Mouse (Mus musculus) T-helper 1 cell (primary cell): ENCODE data around the gene Zfand6.

Experiments used
- in situ Hi-C: fragments of 300-600 bp; cut with MboI, MseI; formaldehyde crosslinking; loops from one replicate; pipeline ENCODE4 v1.15.1; 2025; ENCODE audit warnings: high pct_unique_total_duplicates

Zfand6 gene

DNA sequence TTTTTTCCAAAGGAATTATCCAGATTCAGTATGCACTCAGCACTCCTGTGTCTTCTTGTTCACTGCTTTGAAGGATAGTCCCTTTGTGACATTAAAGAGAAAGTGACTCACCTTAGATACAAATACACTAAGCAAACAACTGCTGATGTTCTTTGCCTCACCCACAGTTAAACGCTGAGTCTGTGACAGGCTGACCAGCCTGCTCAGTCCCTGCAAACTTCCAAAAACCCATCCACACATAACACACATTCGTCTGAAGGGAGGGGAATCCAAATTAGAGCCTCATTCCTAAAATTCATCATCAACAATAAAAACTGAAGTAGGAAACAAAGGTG, 37.8 kb downstream of the Zfand6 start:
- in situ Hi-C loops: no loop called here

DNA sequence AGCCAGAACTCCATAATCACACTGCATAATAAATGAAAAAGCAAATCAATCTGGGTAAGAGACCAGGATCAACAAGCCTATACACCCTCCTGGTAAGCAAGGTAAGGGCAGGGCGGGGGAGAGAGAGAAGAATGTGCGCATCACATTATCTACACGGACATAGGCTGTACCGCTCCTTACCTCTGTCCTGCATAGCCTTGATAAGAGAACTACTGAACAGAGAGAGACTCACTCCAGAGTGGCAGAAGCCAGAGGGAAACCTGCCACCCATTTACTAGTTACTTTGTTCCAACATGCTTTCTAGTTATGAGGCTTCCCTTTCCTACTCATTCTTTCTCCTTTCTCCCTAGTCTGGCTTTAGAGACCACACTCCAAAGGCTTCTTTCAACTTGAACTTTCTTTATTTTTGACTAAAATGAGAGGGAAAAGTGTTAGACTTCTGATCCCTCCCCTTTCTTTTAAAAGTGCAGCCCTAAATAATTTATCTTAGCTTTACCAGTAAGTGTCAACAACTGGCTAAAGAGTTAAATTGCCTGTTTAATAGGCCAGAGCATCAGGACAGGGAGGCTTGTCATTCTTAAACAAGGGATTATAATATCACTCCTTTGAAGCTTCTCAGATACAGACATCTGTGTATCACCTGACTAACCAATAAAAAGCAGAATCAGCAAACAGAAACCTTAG, 38.3 kb downstream of the Zfand6 start:
- in situ Hi-C loops: no loop called here

DNA sequence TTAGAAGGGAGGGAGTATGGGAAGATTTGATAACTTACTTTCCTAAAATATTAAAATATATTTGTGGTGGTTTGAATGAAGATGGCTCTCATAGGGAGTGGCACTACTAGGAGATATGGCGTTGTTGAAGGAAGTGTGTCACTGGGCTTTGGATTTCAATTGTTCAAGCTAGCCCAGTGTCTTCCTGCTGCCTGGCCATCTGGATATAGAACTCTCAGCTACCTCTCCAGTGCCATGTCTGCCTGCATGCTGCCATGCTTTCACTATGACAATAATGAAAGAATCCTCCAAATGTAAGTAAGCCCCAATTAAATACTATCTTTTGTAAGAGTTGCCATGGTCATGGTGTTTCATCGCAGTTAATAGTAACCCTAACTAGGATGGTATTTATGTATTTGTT, 40.7 kb downstream of the Zfand6 start:
- in situ Hi-C loops: no loop called here

DNA sequence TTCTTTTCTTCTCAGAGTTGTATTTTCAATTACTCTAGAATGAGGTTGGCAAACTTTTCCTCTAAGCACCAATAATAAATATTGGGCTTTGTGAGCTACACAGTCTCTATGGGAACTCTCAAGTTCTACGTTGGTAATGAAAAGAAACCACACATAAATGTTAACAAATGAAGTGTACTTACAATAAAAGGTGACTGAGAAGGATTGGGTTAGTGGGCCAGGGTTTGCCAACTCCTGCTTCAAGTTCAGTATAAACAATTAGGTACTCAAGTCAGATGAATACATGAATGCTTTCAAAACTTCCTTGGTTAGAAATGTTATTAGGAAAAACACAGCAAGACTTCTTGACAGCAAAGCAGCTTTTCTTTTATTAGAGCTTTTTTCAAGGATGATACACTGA, 43.5 kb downstream of the Zfand6 start:
- in situ Hi-C loops: no loop called here

DNA sequence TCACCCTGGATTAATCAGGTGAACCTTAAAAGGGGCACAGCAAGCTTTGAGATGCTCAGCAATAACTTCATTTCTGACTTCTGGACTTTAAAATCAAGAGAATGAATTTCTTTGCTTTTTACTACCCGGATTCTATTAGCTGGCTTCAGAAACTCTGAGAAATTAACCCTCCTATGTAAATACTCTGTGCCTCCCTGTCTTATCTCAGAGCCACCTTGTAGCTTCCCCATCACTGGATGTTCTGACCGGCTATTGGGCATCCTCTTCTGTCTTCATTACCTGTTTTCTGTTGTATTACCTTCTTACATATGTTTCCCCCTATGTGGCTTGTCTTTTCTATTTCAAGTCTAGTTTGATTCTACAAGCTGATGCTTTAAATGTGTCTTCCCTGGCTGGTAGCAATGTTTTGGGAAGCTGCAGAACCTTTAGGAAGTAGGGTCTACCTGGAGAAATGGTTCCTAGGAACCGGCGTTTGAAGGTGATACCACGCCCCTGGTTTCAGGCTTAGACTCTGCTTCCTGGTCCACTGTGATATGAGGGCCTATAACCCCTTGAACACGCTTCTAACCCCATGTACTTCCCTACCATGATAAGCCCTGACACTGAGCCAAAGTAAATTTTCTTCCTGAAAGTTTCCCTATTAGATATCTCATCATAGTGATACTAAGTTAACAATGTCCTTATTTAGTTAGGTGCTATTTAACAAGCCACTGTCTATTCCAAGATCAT, 46.3 kb downstream of the Zfand6 start:
- in situ Hi-C loops: no loop called here

DNA sequence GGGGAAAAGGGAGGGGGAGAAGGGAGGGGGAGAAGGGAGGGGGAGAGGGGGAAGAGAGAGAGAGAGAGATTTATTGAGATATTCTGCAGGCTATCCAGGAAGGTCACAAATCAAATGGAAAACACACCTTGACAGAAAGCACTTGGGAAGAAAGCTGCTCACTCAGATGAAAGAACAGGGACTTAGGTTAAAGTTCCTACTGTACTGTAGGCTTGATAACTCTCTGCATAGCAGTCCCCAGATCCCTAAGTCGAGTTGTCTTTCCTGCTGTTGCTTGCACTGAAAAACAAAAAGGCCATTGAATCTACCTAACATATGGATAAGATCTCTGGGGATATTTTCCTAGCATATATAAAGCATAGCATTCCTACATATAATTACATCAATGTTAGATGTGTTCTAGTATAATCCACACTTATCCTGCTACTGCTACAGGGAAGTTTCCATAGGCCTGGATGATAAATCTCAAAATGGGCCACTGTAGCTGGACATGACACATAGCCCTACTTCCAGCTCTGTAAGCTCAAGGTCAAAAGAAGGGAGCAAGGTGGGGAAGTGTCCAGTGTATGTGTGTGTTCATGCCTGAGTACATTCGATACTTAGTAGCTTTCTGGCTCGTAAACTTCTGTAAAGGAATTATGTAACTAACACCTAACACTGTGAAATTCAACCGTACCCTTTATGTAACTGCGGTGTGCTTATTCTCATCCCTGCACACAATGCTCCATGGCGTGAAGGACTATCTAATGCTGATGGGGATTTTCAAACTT, 47.4 kb downstream of the Zfand6 start:
- in situ Hi-C loops: no loop called here

DNA sequence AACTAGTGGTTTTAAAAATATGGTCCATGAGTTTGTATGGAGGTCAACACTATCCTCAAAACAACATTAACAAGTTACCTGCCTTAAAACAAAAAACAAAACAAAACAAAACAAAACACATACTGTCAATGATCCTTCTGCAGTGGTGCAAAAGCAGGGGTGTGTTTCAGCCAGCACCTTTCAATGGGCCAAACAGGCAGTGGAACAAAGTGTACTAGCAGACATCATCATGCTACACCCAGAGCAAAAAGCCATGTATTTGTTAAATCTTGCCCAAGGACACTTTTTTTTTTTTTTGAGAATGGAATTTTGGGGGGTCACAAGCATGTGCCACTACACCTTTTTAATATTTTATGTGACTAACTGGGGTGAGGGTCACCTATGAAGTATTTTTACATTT, 52.8 kb downstream of the Zfand6 start:
- in situ Hi-C loops: no loop called here

DNA sequence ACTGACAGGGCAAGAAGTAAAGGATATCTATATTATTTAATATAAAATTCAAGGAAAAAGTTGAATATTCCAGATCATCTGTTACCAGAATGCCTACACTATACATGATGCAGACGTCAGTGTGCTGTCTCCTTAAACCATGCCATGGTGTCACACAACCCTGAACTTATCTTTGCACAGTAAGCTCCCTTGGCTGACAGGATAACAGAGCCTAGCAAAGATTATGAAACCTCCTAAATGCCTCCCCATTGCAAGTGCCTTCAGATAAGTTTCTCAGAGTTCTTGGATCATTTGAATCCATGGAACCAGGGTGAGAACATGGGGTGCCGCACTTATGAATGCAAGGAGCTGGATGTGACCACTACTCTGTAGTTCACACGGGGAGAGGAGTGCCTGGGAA, 57.9 kb downstream of the Zfand6 start:
- in situ Hi-C loops: no loop called here

DNA sequence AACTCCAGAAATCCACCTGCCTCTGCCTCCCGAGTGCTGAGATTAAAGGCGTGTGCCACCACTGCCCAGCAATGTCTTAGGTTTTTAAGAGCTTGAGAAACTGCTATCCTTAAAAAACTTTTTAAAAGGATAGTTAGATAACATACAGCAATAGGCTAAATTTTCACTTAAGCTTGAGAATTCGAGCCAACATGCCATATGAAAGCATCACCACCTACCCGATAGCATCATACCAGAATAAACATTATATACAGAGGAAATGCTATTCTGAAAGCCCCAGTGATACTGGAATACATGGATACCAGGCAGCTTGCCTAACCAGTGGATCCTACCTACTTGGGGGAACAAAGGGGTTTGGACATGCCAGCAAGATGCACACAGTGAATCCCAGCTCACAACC, 66.0 kb downstream of the Zfand6 start:
- in situ Hi-C loops: no loop called here

DNA sequence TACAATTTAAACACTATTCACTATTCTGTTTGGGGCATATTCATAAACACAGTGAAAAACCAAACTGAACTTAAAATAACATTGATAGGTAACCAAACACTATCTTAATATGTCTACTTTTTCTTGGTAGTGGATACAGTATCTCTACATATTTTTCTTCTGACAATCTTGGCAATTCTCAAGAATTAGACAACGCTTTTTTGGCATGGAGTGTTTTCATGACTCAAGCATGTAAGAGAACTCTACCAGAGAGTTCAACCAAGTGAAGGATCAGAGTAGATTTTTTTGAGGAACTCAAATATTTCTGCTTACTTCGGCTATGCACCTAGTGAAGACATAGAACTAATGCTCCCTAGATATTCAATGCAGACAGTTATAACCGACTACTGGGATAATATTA, 68.8 kb downstream of the Zfand6 start:
- in situ Hi-C loops: no loop called here

DNA sequence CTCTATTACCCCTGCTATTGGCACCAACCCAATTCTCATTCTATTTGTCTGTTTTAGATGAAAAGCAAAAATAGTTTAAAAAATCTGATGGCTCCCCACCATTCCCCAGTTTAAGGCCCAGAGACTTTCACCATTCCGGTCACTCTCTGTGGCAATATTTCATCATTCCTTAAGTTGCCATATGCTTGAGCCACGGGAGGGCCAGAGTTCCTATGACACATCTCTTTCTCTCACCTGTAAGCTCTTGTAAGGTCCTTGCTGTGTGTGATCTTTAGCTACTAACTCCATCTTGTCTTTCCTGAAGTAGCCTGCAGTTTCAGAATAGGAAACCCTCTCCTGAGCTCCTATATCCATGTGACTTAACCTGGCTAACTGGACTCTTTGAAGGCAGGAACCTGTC, 70.8 kb downstream of the Zfand6 start:
- in situ Hi-C loops: no loop called here

DNA sequence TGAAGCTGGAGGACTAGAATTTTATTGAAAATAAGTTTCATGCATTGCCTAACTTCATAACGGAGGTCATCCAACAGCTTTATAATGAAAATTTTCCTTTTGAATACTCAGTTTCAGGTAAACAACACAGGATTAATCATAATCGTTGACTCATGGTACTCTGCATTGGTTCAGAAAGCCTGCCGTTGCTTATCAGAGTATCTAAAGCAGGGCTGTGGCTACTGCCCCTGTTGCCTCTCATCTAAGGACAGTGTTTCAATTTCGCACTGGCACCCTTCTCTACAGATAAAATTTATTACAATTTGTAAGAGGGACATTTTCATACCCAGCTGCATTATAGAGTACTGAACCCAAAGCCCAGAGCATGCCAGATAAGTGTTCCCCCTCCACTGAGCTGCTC, 77.3 kb downstream of the Zfand6 start:
- in situ Hi-C loops: no loop called here

DNA sequence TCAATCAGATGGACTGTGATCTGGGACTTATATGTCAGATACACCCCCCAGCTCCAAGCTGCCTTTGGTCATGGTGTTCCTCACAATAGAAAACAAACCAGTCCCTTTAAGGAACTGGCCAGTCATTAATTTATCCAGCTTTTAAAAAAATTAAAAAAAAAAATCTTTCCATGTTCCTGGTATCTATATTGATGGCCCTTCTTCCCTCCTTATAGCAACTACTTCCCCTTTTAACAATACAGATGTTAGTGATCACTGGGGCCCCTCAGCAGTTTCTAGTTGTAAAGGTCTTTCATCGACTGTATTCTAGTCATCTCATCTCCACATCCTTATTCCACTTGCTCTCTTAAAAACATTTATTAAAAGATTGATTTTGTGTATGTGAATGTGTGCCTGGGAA, 78.2 kb downstream of the Zfand6 start:
- in situ Hi-C loops: no loop called here

DNA sequence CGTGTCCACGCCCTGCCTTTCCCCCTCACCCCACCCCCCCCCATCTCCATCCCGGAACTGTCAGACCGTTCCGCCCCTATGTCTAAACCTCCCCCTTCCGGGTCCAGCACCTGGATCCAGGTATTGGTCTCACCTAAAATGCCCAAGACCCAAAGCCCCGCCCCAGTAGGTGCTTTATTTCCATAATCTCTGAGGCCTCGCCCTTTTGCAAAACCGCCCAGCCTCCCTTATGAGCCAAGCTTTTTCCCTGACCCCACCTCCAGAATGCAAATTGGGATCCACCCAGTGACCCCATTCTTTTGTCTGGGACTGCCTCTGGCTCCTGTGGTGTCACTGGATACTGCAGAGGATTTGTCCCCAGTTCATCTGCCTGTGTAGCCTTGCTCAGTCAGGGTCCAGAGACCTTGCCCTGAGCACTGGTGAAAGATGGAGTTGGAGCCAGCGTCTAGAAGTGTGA, 83.4 kb downstream of the Zfand6 start, which contains the start of gene Fah:
Fah (minus strand) TSS at position 430 of the 457 bp plus-strand sequence.
- in situ Hi-C loops: no loop called here

DNA sequence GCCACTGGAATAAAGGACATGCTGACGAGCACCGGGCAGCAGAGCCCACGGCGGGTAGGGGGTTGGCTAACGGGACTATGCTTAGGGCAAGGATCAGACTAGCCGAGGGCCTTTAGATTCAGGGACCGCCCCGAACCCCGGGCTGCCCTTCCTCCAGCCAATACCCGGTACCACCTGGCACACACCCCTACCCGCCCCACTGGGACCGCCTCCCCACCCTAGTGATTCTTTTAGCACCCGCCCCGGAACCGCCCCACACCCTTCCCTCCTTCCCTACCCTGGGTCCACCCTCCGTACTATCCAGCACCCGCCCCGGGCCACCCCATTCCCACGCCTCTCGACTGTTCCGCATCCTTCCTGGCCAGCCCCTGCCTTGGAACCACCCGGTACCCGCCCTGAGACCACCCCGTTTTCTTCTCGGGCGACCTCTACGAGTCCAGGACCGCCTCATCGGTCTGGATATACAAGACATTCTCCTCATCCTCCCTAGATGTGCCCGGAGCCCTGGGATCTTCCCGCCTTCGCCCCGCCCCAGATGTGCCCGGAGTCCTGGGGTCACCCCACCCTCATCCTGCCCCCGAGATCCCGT, 84.0 kb downstream of the Zfand6 start:
- in situ Hi-C loops: no loop called here

DNA sequence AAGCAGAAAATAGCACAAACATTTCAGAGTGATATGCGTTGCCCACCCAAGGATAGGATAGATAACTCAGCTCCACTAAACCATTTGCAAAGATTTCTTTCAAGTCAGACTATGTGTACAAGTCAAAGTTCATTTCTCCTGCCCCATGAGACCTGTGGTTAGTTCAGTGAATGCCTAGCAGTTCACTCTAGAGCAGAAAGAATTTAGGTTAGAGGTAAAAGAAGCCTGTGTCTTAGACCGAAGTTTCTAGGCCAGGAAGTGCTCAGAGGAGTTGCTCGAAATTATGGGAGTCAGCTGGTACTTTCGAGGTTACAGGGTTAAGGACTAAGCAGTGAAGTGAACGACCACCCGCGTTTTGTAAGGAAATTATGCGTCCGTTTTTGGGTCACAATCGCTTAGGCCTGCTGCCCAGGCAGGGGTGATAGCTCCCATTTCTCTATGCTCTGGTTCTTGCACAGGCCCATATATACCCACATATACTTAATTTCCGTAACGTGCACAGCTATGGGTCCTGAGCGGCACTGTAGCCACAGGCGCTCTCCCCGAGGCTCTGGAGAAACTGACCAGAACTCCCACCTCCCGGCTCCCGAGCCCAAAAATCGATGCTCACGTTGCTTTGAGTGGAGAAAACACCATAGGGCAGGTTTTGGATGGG, 84.6 kb downstream of the Zfand6 start:
- in situ Hi-C loops: no loop called here

DNA sequence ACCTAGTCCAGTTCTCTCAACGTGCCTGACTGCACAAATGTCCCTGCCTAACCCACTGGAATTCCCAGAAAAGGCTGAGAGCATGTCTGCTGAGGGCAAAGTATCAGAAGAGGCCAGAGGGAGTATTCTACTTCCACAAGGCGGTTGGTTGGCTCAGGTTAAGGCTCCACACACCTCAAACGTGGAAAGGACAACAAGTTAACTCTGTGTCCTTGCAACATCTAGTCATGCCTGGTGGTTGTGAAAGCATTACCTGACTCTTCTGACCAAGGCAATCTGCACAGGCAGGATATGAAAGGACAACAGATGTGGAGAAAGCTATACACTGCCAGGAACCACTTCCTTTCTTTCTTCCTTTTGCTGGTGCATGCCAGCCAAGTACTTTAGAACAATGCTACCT, 85.3 kb downstream of the Zfand6 start:
- in situ Hi-C loops: no loop called here

DNA sequence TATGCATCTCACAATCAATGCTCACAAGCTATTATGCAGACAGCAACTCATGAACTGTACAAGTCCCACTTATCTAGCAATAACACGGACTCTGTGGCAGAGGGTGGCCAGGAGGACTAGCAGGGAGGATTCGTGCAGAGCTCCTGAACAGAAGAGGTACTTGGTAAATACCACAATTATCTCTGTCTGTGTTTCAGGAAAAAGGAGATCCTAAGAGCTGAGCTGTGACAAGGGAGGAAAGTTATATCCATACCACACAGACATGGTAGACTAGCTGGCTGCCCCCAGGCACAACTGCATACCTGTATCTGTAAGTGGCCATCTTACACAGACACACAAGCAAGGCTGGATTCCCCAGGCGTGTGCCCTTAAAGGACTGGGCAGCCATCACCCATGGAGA, 88.4 kb downstream of the Zfand6 start:
- in situ Hi-C loops: no loop called here

DNA sequence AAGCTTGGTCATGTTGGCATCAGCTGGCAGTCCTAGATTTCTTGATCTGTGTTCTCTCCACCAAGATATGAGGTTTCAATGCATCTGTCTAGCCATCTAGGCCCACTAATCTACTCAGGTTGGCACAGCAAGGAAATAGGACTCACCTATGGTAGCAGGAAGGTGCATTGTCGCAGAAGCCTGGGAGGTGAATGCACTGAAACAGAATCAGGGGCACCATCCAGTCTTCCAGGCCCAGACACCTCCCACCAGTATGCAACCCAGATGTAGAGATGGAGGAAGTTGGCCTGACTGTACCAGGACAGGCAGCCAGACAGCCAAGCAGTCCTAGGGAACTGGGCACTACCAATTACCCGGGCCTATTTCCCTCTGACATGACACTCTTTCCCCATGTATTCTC, 89.1 kb downstream of the Zfand6 start:
- in situ Hi-C loops: no loop called here

DNA sequence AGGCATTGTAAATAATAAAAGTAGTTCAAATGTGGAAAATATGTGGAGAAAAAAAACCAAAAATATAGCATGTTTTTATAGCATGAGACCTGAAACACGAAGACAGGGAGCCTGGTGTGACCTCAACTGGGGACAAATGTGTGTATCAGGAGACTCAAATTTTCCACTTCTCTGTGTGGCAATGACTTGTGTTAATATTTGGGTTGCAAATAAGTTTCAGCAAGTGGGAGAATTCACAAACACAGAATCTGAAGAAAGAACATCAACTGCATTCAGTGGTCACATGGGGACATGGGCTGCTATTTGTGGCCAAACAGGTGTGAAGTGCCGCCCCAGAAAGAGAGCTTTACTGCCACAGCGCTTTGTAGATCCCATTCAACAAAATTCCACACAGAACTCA, 93.1 kb downstream of the Zfand6 start:
- in situ Hi-C loops: no loop called here

DNA sequence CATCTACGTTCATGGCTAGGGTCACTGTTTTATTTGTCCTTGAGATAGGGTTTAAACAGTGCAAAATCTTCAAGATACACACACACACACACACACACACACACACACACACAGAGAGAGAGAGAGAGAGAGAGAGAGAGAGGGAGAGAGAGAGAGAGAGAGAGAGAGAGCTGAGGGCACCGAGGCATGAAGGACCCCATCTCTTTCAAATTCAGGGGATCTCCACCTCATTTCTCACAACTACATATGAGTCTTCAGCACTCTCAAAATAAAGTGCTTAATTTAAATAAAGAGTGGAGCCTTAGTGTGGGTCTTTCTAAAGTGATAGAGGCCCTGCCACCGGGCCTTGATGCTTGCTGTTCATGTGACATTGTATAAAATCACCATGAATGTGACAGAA, 93.8 kb downstream of the Zfand6 start:
- in situ Hi-C loops: no loop called here

DNA sequence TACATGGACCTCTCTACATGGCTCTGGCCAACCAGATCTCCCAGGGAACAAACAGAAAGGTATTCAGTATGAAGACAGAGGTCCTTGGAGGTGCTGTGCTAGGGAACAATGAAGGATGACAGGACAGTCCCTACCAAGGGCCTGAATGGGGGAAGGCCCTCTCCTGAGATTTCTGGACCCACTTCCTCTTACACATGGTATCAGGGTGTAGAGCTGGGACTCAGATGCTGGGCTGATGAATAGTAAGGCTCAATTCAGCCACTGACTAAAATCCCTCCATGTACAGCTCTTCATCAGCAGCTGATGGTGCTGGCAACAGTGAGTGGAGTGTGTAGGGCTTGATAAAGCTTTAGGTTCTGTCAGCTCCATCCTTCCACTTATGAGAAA, 94.8 kb downstream of the Zfand6 start:
- in situ Hi-C loops: loop anchor here (5.0 kb wide), 2 partner anchors 152 to 182 kb away; no protein-coding TSS in a partner anchor
